Mouse (Mus musculus): ENCODE results near the gene Espnl. TPM values are rescaled to one million over a fixed set of nuclear protein-coding genes. Genes with fewer than 3 reads are reported as not detected.

Espnl gene
- total RNA-seq, 2 experiments from 2014 or later = not detected

DNA sequence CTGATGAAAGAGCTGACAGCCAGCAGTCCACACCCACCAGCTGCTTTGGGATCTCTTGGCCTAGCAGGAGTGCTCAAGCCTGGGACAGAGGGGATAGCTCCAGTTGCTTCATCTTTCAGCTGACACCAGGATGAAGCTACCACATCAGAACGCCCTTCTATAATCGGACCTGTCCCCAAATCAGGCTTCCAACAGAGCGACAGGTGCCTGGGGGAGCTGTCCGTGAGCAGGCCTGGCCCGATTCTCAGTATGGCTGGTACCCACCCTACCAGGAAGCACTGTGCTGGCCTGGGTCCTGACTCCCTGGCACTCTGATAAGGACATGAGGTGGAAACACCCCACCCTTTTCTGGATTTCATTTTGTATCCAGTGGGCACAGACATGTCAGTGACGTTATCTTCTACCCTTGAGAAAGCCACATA, 51.5 kb downstream of the Espnl start:
- ATAC-seq (ENCODE audit: poor library complexity, severe bottlenecking) = no peak

GRCm38 (mm10) chr1:91380453-91381090, 58.7 kb downstream of the Espnl start:
- ATAC-seq (ENCODE audit: poor library complexity, severe bottlenecking) = peak; percentile 93

DNA sequence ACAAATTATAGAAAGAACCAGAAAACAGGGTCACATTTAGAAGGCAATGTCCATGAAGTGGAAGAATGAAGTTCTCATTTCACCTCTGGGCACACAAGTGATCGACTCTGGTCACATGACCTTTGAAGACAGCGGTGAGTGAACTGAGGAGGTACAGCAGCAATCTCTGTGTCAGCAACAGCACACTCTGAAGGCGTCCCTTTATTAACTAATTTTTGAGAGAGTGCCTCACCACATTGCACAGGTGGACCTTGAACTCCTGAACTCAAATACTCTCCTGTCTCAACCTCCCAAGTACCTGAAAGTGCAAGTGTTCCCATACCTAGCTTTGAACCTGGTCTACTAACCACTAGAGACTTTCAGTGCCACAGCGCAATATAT, 59.2 kb downstream of the Espnl start:
- ATAC-seq (ENCODE audit: poor library complexity, severe bottlenecking) = no peak

DNA sequence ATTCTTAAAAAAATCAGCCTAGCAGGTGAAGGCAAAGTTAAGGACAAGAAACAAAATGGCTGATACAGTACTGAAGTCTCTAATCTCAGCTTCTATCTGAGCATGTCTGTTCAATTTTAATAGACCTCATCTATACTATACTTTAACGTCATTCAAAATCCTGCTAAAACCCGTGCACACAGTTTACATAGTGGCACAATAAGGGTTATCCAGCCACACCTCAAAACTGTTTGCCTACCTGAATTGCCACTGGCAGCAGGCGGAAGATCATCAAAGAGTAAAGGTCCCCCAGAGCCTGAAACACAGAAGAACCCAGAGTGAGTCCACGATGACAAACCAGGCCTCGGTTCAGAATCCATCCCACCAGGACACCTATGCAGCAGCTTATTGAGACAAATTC, 68.5 kb downstream of the Espnl start:
- no peak for ATAC-seq (ENCODE audit: poor library complexity, severe bottlenecking)

DNA sequence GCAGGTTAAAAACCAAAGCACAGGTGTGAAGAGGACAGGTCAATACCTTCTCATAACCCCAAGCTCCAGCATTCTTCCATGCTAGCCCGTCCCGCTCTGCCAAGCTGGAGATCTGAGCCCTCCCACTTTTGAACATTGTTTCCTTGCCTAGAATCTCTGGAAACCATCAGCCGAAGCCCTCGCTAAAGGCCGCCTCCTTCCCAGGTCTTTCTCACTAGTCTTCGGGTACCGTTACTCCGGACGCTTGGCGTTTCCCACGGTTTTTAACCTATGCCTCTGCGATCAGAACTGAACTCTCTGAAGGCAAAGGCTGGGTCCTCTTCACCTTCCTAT, 76.0 kb downstream of the Espnl start:
- ATAC-seq (ENCODE audit: poor library complexity, severe bottlenecking) = no peak

Other genes starting within 250 kb of the Espnl start
- gene Rbm44, start 177.0 kb upstream of the Espnl start, total RNA-seq (2015) = 4.9 and 8.7 TPM in 2 replicates
- gene Rbm44, start 177.0 kb upstream of the Espnl start, total RNA-seq (2017) = 4.0 and 10.6 TPM in 2 replicates
- gene Ramp1, start 142.3 kb upstream of the Espnl start, total RNA-seq (2015) = 71.1 and 79.5 TPM in 2 replicates
- gene Ramp1, start 142.3 kb upstream of the Espnl start, total RNA-seq (2017) = 75.2 and 81.4 TPM in 2 replicates
- gene Ube2f, start 71.8 kb upstream of the Espnl start, total RNA-seq (2015) = 94.5 and 117 TPM in 2 replicates
- 59.1 and 63.1 TPM in 2 replicates for gene Ube2f, start 71.8 kb upstream of the Espnl start, total RNA-seq (2017)
- 10.9 and 12.9 TPM in 2 replicates for gene Scly, start 23.7 kb upstream of the Espnl start, total RNA-seq (2015)
- 15.3 and 16.8 TPM in 2 replicates for gene Scly, start 23.7 kb upstream of the Espnl start, total RNA-seq (2017)
- not detected in 2 replicates for gene Klhl30, start 28.9 kb downstream of the Espnl start, total RNA-seq (2015)
- 0.11 TPM in 1 of 2 replicates, not detected in the other for gene Klhl30, start 28.9 kb downstream of the Espnl start, total RNA-seq (2017)
- gene Erfe, start 44.4 kb downstream of the Espnl start, total RNA-seq (2015) = 0.07 TPM in 1 of 2 replicates, not detected in the other
- gene Erfe, start 44.4 kb downstream of the Espnl start, total RNA-seq (2017) = not detected in 2 replicates
- 67.5 and 71.0 TPM in 2 replicates for gene Ilkap, start 76.7 kb downstream of the Espnl start, total RNA-seq (2015)
- 90.9 and 102 TPM in 2 replicates for gene Ilkap, start 76.7 kb downstream of the Espnl start, total RNA-seq (2017)
- 31.4 and 37.5 TPM in 2 replicates for gene Hes6, start 92.0 kb downstream of the Espnl start, total RNA-seq (2015)
- 29.1 and 30.8 TPM in 2 replicates for gene Hes6, start 92.0 kb downstream of the Espnl start, total RNA-seq (2017)
- 1.9 and 3.0 TPM in 2 replicates for gene Per2, start 137.2 kb downstream of the Espnl start, total RNA-seq (2015)
- gene Per2, start 137.2 kb downstream of the Espnl start, total RNA-seq (2017) = 1.9 and 2.0 TPM in 2 replicates
- gene Traf3ip1, start 172.6 kb downstream of the Espnl start, total RNA-seq (2015) = 1.8 and 2.5 TPM in 2 replicates
- gene Traf3ip1, start 172.6 kb downstream of the Espnl start, total RNA-seq (2017) = 2.4 and 2.9 TPM in 2 replicates
- 3.7 and 4.1 TPM in 2 replicates for gene Asb1, start 218.5 kb downstream of the Espnl start, total RNA-seq (2015)
- gene Asb1, start 218.5 kb downstream of the Espnl start, total RNA-seq (2017) = 5.9 and 11.7 TPM in 2 replicates

Data from megakaryocyte, adult 5-6 weeks (primary cell).